Mouse (Mus musculus) urinary bladder, postnatal 4 days (tissue): ENCODE data around the gene Kcnb1.
A peak's percentile ranks its signal among the peaks of the same experiment; 100 is the strongest.

Experiments
- DNase-seq, 2 experiments: peaks; one replicate each; pipeline ENCODE4 v3.0.0; 2021 to 2022; ENCODE audit warnings: low spot score in 2 of 2

Kcnb1 gene

GRCm38 (mm10) chr2:167079535-167080257 is 110.3 kb downstream of the Kcnb1 start:
- DNase-seq, result no peak

- DNase-seq, result no peak
Observed at GRCm38 (mm10) chr2:167078931-167079495, 110.9 kb downstream of the Kcnb1 start.

- no peak for DNase-seq
Observed at GRCm38 (mm10) chr2:167078486-167078885, 111.5 kb downstream of the Kcnb1 start.

- DNase-seq, result no peak
Observed at GRCm38 (mm10) chr2:167077199-167077962, 112.6 kb downstream of the Kcnb1 start.

- DNase-seq, result no peak
Observed at GRCm38 (mm10) chr2:167076759-167077158, 113.2 kb downstream of the Kcnb1 start.

GRCm38 (mm10) chr2:167076352-167076751 is 113.6 kb downstream of the Kcnb1 start:
- DNase-seq, result no peak

- DNase-seq, result no peak
Observed at GRCm38 (mm10) chr2:167074587-167074986, 115.4 kb downstream of the Kcnb1 start.

GRCm38 (mm10) chr2:167071641-167072601 is 118.0 kb downstream of the Kcnb1 start:
- peak; percentile 88 to 94 for DNase-seq

GRCm38 (mm10) chr2:167071266-167071640 is 118.7 kb downstream of the Kcnb1 start:
- DNase-seq, result no peak

- DNase-seq, result no peak
Observed at GRCm38 (mm10) chr2:167070341-167070740, 119.6 kb downstream of the Kcnb1 start.

- no peak for DNase-seq
Observed at GRCm38 (mm10) chr2:167067575-167067974, 122.4 kb downstream of the Kcnb1 start.

GRCm38 (mm10) chr2:167066528-167067516 is 123.1 kb downstream of the Kcnb1 start:
- DNase-seq, result no peak

- DNase-seq, result no peak
Observed at GRCm38 (mm10) chr2:167066031-167066430, 123.9 kb downstream of the Kcnb1 start.

GRCm38 (mm10) chr2:167064601-167065295 is 125.2 kb downstream of the Kcnb1 start:
- no peak for DNase-seq

GRCm38 (mm10) chr2:167063906-167064496 is 126.0 kb downstream of the Kcnb1 start:
- DNase-seq, result no peak

- DNase-seq, result peak; percentile 96 to 98
Observed at GRCm38 (mm10) chr2:167062965-167063880, 126.7 kb downstream of the Kcnb1 start, which contains the start of gene Znfx1. Znfx1 (minus strand) TSS chr2:167063015.

GRCm38 (mm10) chr2:167062497-167062911 is 127.5 kb downstream of the Kcnb1 start:
- DNase-seq, result peak; percentile 92 to 93

GRCm38 (mm10) chr2:167061381-167062034 is 128.4 kb downstream of the Kcnb1 start:
- DNase-seq, result no peak
